Mouse (Mus musculus): ENCODE data around the gene Arf1. TPM values are rescaled to one million over a fixed set of nuclear protein-coding genes. Genes with fewer than 3 reads are reported as not detected.
A peak's percentile ranks its signal among the peaks of the same experiment; 100 is the strongest.
"Not testable (repeated sequence)": the region's sequence is repeated elsewhere in the genome, so short reads cannot be mapped to it uniquely, and the experiment has no call there.

The Arf1 gene
- polyA plus RNA-seq, 1 experiment from 2014 or later = 522 TPM

DNA sequence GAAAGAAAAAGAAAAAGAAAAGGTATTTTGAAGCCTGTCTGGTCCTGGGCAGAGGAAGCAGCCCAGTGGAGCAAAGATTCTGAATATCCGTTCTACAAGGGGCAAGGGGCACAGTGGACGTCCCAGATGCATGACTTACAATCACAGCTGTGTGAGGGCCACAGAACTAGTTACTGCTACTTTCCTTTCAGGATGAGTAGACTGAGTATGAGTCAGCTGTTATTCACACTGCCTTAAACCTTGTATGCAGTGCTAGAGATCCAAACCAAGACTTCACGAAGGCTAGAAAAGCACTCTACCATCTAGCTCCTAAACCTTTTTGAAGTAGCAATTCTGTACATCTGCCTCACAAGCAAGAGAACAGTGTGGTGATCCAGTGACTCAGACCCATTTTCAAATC lies 1.8 kb downstream of the Arf1 start:
- in situ Hi-C loops (cut with MboI; ENCODE audit: low pct_unique_long_range_greater_than_20kb) = loop anchor here (5.0 kb wide), 1 partner anchor 246 kb away; the partner anchor contains the start of gene Zfp867
- DNase-seq (ENCODE audit: low read depth, low spot score) = no peak
- H3K27me3 ChIP-seq = no peaks in the 10 kb centered on the region
- ChIA-PET POLR2A (interaction anchor here (0.7 to 0.8 kb wide), 3 partner anchors 19 to 1124 kb away, joined by 3 to 4 read pairs (median 4); no protein-coding TSS in a partner anchor), CTCF (interaction anchor here (0.8 kb wide), 1 partner anchor 63 kb away, joined by 3 read pairs; no protein-coding TSS in a partner anchor)
- no peak for TF ChIP-seq CTCF (IDR thresholded peaks at IDR 0.05)
- ATAC-seq = no peak

DNA sequence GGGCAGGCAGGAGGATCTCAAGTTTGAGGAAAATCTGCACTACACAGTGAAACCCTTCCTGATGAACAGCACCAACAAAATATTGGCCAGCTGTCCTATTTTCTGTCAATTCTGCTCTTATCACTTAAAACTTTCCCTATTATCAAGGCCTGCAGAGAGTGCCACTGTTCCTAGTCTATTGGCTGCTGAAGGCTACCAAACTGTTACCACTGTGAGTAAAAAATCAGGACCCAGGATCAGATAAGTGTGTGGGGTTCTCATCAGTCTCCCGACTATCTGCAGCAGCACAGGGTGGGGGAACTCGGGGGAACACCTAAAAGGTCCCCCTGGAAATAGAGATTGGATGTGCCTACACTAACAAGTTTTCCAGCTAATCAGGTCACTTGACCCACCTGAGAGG lies 2.9 kb downstream of the Arf1 start:
- ChIA-PET CTCF (no interaction called here), POLR2A (interaction anchor here (1.0 kb wide), 1 partner anchor 25 kb away, joined by 3 read pairs; no protein-coding TSS in a partner anchor)
- DNase-seq (ENCODE audit: low read depth, low spot score) (no peak), ATAC-seq (no peak)
- no peaks in the 10 kb centered on the region for H3K27me3 ChIP-seq
- no peak for TF ChIP-seq CTCF (IDR thresholded peaks at IDR 0.05)
- in situ Hi-C loops (cut with MboI; ENCODE audit: low pct_unique_long_range_greater_than_20kb) = loop anchor here (5.0 kb wide), 1 partner anchor 247 kb away; the partner anchor contains the start of gene Zfp867

DNA sequence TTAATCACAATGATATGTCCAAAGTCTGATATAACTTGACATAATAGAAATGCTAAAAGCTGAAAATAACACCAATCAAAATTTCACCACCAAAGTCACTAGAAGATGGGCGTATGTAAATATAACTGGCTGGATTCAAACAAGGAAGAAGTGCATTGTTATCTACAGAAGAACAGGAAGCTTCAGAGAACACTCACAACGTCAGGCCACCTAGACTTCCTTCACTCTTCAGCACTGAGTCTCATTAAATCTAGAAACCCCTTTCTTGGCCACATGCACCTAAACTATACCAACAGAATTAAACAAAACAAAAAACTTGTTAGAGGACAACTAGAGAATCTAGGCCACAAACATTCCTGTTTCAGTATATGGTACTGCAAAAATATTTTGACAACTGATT lies 3.6 kb downstream of the Arf1 start:
- POLR2A ChIA-PET = no interaction called here
- H3K27me3 ChIP-seq = no peaks in the 10 kb centered on the region
- CTCF ChIA-PET = no interaction called here
- DNase-seq (ENCODE audit: low read depth, low spot score) = no peak
- TF ChIP-seq CTCF (IDR thresholded peaks at IDR 0.05) = no peak
- in situ Hi-C loops (cut with MboI; ENCODE audit: low pct_unique_long_range_greater_than_20kb) = no loop called here
- no peak for ATAC-seq

DNA sequence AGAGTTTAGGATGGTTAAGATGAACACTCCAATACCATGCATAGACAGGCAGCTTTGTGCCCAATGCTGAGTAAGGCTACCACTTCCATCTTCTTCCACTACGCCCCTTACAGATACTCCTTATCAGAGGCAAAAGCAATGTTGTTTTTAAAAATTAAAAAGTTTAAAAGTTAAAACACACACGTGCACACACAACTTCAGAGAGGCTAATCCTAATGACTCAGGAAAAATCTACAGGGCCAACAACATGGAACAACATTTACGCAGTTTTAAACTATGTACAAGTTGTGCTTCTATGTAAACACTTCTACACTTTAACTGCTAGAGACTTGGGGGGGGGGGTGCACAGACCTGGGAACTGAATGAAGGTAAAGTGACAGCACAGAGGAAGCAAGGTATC lies 4.0 kb downstream of the Arf1 start:
- ChIA-PET POLR2A (no interaction called here), CTCF (no interaction called here)
- ATAC-seq (no peak), DNase-seq (ENCODE audit: low read depth, low spot score) (no peak)
- no peaks in the 10 kb centered on the region for H3K27me3 ChIP-seq
- TF ChIP-seq CTCF (IDR thresholded peaks at IDR 0.05) = no peak
- in situ Hi-C loops (cut with MboI; ENCODE audit: low pct_unique_long_range_greater_than_20kb) = no loop called here

DNA sequence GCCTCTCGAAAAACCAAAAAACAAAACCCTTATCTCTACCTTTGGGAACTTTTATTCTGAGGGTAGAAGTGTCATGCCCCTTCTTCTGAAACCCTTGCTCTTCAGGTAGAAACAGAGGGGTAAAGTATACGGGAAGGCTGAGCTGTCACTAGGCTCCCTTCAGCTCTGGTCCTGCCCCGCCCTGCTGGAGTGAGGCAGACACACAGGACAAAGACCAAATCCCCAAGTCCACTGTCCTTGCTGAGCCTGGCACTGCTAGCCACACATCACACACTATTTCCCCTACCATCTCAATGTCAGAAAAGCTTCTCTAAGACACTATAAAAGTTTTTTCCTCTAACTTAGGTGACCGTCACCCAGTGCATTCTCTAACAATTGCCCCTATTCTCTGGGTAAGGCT lies 5.8 kb downstream of the Arf1 start:
- in situ Hi-C loops (cut with MboI; ENCODE audit: low pct_unique_long_range_greater_than_20kb) = no loop called here
- POLR2A ChIA-PET = no interaction called here
- ATAC-seq (no peak), DNase-seq (ENCODE audit: low read depth, low spot score) (no peak)
- no peaks in the 10 kb centered on the region for H3K27me3 ChIP-seq
- TF ChIP-seq CTCF (IDR thresholded peaks at IDR 0.05) = no peak
- CTCF ChIA-PET = interaction anchor here (1.3 kb wide), 1 partner anchor 13 kb away, joined by 5 read pairs; no protein-coding TSS in a partner anchor

DNA sequence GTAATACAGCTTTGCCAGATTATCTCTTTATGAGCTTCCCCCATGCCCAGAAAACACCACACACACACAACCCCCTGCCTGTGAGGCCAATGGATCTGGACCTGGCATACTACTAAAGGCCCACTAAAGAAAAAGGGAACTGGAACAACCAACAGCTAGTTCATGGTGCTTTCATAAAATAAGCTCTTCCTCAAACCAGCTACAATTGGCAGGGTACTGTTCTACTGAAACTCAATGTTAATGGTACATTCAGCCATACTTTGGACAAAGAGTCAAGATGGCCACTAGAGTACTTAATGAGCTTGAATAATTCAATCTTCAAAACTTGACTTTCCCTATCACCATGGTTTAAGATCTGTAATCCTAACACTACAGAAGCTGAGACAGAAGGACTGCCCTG lies 6.5 kb downstream of the Arf1 start:
- in situ Hi-C loops (cut with MboI; ENCODE audit: low pct_unique_long_range_greater_than_20kb) = no loop called here
- no peak for ATAC-seq
- POLR2A ChIA-PET = no interaction called here
- CTCF ChIA-PET = interaction anchor here (1.3 kb wide), 1 partner anchor 12 kb away, joined by 5 read pairs; no protein-coding TSS in a partner anchor
- H3K27me3 ChIP-seq = no peaks in the 10 kb centered on the region
- DNase-seq (ENCODE audit: low read depth, low spot score) = no peak
- no peak for TF ChIP-seq CTCF (IDR thresholded peaks at IDR 0.05)

DNA sequence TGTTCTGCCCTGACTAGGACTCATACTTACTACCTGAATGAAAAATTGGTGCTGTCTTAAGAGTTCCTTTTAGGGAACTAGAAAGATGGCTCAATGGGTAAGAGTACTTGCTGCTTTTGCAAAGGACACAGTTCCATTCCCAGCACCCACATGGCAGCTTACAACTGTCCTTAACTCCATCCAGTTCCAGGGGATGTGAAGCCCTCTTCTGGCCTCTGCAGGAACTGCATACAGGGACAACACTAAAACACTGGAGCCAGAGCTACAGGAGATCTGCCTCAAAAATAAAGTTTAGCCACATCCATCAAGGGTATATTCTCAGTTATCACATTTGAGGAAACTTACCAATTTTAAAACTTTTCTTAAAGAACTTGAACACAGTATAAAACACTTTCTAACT lies 9.0 kb downstream of the Arf1 start:
- TF ChIP-seq CTCF (IDR thresholded peaks at IDR 0.05) = peak; percentile 82
- H3K27me3 ChIP-seq = no peaks in the 10 kb centered on the region
- ChIA-PET POLR2A (interaction anchor here (0.8 kb wide), 1 partner anchor 10 kb away, joined by 3 read pairs; no protein-coding TSS in a partner anchor), CTCF (interaction anchor here (2.6 kb wide), 1 partner anchor 9 kb away, joined by 11 read pairs; no protein-coding TSS in a partner anchor)
- DNase-seq (ENCODE audit: low read depth, low spot score) = no peak
- in situ Hi-C loops (cut with MboI; ENCODE audit: low pct_unique_long_range_greater_than_20kb) = no loop called here
- no peak for ATAC-seq

DNA sequence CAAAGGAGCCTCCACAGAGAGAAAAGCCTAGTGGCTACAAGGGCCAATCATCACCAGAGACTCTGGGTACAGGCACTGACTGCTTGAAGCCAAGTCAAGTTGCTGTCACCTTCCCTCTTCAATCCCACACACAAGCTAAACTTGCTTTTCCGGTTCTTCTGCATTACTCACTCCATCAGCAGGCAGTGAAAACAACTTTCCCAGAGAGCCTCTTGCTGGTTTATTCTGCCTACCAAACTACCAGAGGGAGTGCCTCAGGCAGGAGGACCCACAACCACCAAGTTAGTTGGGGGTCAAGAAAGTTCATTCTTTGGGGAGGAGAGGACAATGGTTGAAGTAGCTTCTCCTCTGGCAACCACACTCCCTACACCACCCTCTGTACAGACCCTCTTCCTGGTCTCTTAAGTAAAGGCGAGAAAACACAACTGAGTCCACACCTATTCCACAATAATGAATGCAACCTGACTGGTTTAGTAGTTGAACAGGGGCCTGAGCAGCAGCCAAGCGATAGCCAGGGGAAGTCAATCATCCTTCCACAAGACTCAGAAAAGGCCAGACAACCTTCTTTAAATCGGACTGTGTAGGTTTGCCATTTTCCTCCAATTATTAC lies 9.6 kb downstream of the Arf1 start:
- no peak for DNase-seq (ENCODE audit: low read depth, low spot score)
- ChIA-PET POLR2A (interaction anchor here (0.8 kb wide), 1 partner anchor 10 kb away, joined by 3 read pairs; no protein-coding TSS in a partner anchor), CTCF (interaction anchor here (2.6 kb wide), 1 partner anchor 9 kb away, joined by 11 read pairs; no protein-coding TSS in a partner anchor)
- no peak for TF ChIP-seq CTCF (IDR thresholded peaks at IDR 0.05)
- no peaks in the 10 kb centered on the region for H3K27me3 ChIP-seq
- in situ Hi-C loops (cut with MboI; ENCODE audit: low pct_unique_long_range_greater_than_20kb) = no loop called here
- ATAC-seq = no peak

DNA sequence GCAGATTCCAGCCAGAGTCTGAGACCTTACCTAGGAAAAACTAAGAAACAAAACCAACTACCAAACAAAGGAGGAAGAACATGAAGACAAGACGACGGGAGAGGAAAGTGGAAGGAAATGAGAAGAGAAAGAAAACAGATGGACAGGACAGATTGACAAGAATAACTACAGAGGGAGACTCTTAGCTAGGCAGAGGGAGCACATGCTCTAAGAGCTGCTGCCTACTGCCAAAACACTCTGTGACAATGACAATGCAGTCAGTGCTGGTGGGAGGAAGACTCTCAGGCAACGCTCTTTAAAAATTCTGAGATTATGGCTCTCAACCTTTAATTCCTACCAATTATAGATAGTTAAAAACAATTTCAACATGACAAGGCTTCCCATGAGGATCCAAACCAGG lies 11.1 kb downstream of the Arf1 start:
- no peak for TF ChIP-seq CTCF (IDR thresholded peaks at IDR 0.05)
- ATAC-seq (no peak), DNase-seq (ENCODE audit: low read depth, low spot score) (no peak)
- in situ Hi-C loops (cut with MboI; ENCODE audit: low pct_unique_long_range_greater_than_20kb) = no loop called here
- ChIA-PET POLR2A (no interaction called here), CTCF (no interaction called here)
- H3K27me3 ChIP-seq = no peaks in the 10 kb centered on the region

DNA sequence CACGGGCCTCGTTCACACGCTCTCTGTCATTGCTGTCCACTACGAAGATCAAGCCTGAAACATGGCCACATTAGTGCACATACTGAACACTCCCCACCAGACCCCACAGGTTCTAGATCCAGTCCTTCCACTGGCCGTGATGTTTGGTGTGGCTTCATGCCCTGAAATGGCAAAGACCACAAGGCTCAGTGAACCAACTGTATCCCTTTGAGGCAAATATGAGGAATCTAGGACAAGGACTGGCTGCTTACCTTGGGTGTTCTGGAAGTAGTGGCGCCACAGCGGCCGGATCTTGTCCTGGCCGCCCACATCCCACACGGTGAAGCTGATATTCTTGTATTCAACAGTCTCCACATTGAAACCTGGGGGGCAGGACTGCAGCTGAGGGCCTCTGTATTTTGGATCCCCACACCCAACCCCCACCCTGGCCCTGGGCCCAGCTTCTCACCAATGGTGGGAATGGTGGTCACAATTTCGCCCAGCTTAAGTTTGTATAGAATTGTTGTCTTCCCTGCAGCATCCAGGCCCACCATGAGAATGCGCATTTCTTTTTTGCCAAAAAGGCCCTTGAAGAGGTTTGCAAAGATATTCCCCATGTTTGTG lies 15.1 kb downstream of the Arf1 start:
- ATAC-seq = no peak
- POLR2A ChIA-PET = no interaction called here
- no peaks in the 10 kb centered on the region for H3K27me3 ChIP-seq
- in situ Hi-C loops (cut with MboI; ENCODE audit: low pct_unique_long_range_greater_than_20kb) = no loop called here
- CTCF ChIA-PET = no interaction called here
- DNase-seq (ENCODE audit: low read depth, low spot score) = no peak
- TF ChIP-seq CTCF (IDR thresholded peaks at IDR 0.05) = no peak

DNA sequence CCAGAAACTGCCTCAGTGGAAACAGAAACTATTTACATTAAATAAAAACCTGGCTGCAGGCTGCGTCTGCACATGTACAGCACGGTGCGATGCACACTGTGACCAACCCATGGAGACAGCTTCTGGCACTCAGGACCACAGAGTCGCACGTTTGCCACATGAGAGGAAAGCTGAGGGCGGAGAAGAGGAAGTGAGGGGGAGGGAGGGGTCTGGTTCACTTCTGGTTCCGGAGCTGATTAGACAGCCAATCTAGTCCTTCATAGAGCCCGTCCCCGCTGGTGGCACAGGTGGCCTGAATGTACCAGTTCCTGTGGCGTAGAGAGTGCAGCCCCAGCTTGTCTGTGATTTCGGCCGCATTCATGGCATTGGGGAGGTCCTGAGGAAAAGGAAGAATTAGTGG lies 15.8 kb downstream of the Arf1 start:
- H3K27me3 ChIP-seq; CTCF ChIA-PET; DNase-seq (ENCODE audit: low read depth, low spot score); ATAC-seq; in situ Hi-C loops (cut with MboI; ENCODE audit: low pct_unique_long_range_greater_than_20kb); POLR2A ChIA-PET: not testable (repeated sequence)

DNA sequence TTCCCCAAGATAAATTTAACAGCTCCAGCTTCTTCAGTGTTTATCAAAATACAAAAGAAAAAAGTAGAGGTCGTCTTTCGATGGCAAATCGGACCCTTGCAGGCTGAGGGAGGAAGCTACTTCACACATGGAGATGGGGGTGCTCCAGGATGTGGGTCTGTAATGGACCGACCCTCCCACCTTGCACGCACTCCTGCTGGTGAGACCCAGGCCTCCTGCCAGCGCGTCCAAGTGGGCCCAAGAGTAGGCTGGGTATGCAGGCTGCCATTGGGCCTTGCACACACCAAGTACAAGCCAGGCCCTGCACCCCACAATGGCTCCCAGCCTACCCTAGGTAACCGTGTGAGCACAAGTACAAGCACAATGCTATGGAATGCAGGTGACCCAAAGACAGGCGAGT lies 16.5 kb downstream of the Arf1 start:
- DNase-seq (ENCODE audit: low read depth, low spot score); ATAC-seq; in situ Hi-C loops (cut with MboI; ENCODE audit: low pct_unique_long_range_greater_than_20kb); H3K27me3 ChIP-seq; CTCF ChIA-PET; POLR2A ChIA-PET: not testable (repeated sequence)
